Mouse (Mus musculus) erythroblast, embryonic 14.5 days (primary cell): Measurements from ENCODE around the gene Ephb1.

Experiments
- GATA1 ChIP-seq: IDR thresholded peaks from 2 replicates; pipeline ENCODE4 v1.6.1; 2012; ENCODE audit warnings: low read length, inconsistent platforms, mixed read lengths
- TAL1 ChIP-seq: IDR thresholded peaks from 3 replicates; pipeline ENCODE4 v1.6.1; 2012; ENCODE audit warnings: low read length, inconsistent platforms, mixed read lengths

GRCm38 (mm10) chr9:101915082-101915481 lies 439.4 kb downstream of the Ephb1 start:
- no peak for TF ChIP-seq GATA1
- no peak for TF ChIP-seq TAL1
